Mouse (Mus musculus): ENCODE data around the gene Diras2.

- TF ChIP-seq POLR2A (IDR thresholded peaks at IDR 0.05; ENCODE audit: insufficient read depth, low read depth, low read length) (no peak), CTCF (IDR thresholded peaks at IDR 0.05; ENCODE audit: insufficient read depth, low read depth, low read length) (no peak)
These were observed 10.4 kb upstream of the Diras2 start for GRCm38 (mm10) chr13:52541385-52542035.
